Mouse (Mus musculus) spleen, adult 2 months (tissue): ENCODE data around the gene Fxyd1. TPM values are rescaled to one million over a fixed set of nuclear protein-coding genes. Genes with fewer than 3 reads are reported as not detected.

ENCODE experiments used
- DNase-seq, 2 experiments: peaks; one replicate each; pipeline versions ENCODE4 v3.0.0 to v3.0.0-alpha.2; 2012 to 2021; ENCODE audit warnings: low spot score in 2 of 2, low read depth in 1 of 2
- H3K27ac ChIP-seq: fragments of 200-500 bp; 2 replicates; pipeline ENCODE4 v1.5.1; 2012; ENCODE audit warnings: low read length, inconsistent platforms; ENCODE audit not compliant: insufficient read depth
- H3K27me3 ChIP-seq: fragments of 200-500 bp; 2 replicates; pipeline ENCODE4 v1.6.1; 2012; ENCODE audit warnings: mild to moderate bottlenecking, moderate library complexity, low read length, inconsistent platforms; ENCODE audit not compliant: control insufficient read depth, insufficient read depth
- H3K36me3 ChIP-seq: fragments of 200-500 bp; 2 replicates; pipeline ENCODE4 v1.6.1; 2012; ENCODE audit warnings: mild to moderate bottlenecking, low read length, inconsistent platforms; ENCODE audit not compliant: control insufficient read depth, insufficient read depth
- H3K4me1 ChIP-seq: fragments of 200-500 bp; 2 replicates; pipeline ENCODE4 v1.6.1; 2011; ENCODE audit warnings: inconsistent platforms; ENCODE audit not compliant: control insufficient read depth, insufficient read depth, insufficient read length
- H3K4me3 ChIP-seq: fragments of 200-500 bp; 2 replicates; pipeline ENCODE4 v1.5.1; 2011; ENCODE audit warnings: mild to moderate bottlenecking, inconsistent platforms; ENCODE audit not compliant: insufficient read depth, insufficient read length; ENCODE audit errors: extremely low read depth
- CTCF ChIP-seq: fragments of 200-500 bp; IDR thresholded peaks from 2 replicates; pipeline ENCODE4 v1.5.1; 2011; ENCODE audit warnings: mild to moderate bottlenecking, inconsistent platforms; ENCODE audit not compliant: insufficient read depth, insufficient read length, insufficient replicate concordance; ENCODE audit errors: extremely low read depth
- POLR2A ChIP-seq: fragments of 200-500 bp; IDR thresholded peaks from 2 replicates; pipeline ENCODE4 v1.6.1; 2011; ENCODE audit warnings: low read depth, low read length, inconsistent platforms
- WGBS: fragments of 180-500 bp; shearing (Covaris S2); methylation state at CpG from one replicate; pipeline ENCODE4 v1.1.7; 2018; 5-methylcytosine and 5-hydroxymethylcytosine counted together
- polyA plus RNA-seq: library from polyadenylated mRNA; depleted of rRNA; stranded (reverse); fragments of >200 nt; gene quantifications from 2 replicates; pipeline ENCODE4 v1.2.3, GENCODE M21; 2012

Fxyd1 gene
- polyA plus RNA-seq, 1 experiment, result 60.6 TPM

- Histone ChIP-seq H3K36me3 (no peaks in the 10 kb centered on the region), H3K4me1 (no peaks in the 10 kb centered on the region), H3K27me3 (no peaks in the 10 kb centered on the region), H3K27ac (no peak overlapping the region), H3K4me3 (no peak overlapping the region)
- DNase-seq, result peak; percentile 82 to 91
- WGBS, result 51% methylated on average over 20 of the region's 20 CpGs
- no peak for TF ChIP-seq POLR2A
- TF ChIP-seq CTCF, result peak; percentile 97
Observed at GRCm38 (mm10) chr7:31097583-31098248, 40.7 kb upstream of the Fxyd1 start.

GRCm38 (mm10) chr7:31096892-31097564 lies 40.0 kb upstream of the Fxyd1 start:
- WGBS, result 78% methylated on average over 9 of the region's 9 CpGs
- H3K4me3 ChIP-seq, result no peak overlapping the region
- no peaks in the 10 kb centered on the region for H3K27me3 ChIP-seq

GRCm38 (mm10) chr7:31094774-31095501 lies 37.9 kb upstream of the Fxyd1 start:
- Histone ChIP-seq H3K36me3 (no peaks in the 10 kb centered on the region), H3K4me1 (peaks cover 2% of the 10 kb centered on the region; the same call in 1 of the 2 replicates), H3K4me3 (no peak overlapping the region), H3K27ac (no peak overlapping the region), H3K27me3 (no peaks in the 10 kb centered on the region)
- TF ChIP-seq POLR2A (no peak), CTCF (no peak)
- 22% methylated on average over 12 of the region's 12 CpGs for WGBS
- DNase-seq, result peak; percentile 15 to 42

More at GRCm38 (mm10) chr7:31096892-31097564, 40.0 kb upstream of the Fxyd1 start:
- Histone ChIP-seq H3K4me1 (no peaks in the 10 kb centered on the region), H3K36me3 (no peaks in the 10 kb centered on the region), H3K27ac (no peak overlapping the region)
- TF ChIP-seq CTCF, result no peak
- TF ChIP-seq POLR2A, result no peak
- DNase-seq, result no peak

- no peak for TF ChIP-seq POLR2A
- TF ChIP-seq CTCF, result no peak
- no peaks in the 10 kb centered on the region for H3K27me3 ChIP-seq
- 6% methylated on average over 2 of the region's 2 CpGs for WGBS
Observed at GRCm38 (mm10) chr7:31089721-31090120, 32.7 kb upstream of the Fxyd1 start.

GRCm38 (mm10) chr7:31088206-31088605 lies 31.2 kb upstream of the Fxyd1 start:
- H3K4me1 ChIP-seq, result peaks cover 17% of the 10 kb centered on the region
- H3K27ac ChIP-seq, result peak overlapping the region; percentile 86; the same call in 1 of the 2 replicates
- TF ChIP-seq POLR2A, result no peak
- no peak for TF ChIP-seq CTCF
- H3K36me3 ChIP-seq, result no peaks in the 10 kb centered on the region
- no peak overlapping the region for H3K4me3 ChIP-seq
- H3K27me3 ChIP-seq, result no peaks in the 10 kb centered on the region
- no peak for DNase-seq
- WGBS, result 81% methylated on average over 3 of the region's 3 CpGs

More at GRCm38 (mm10) chr7:31089721-31090120, 32.7 kb upstream of the Fxyd1 start:
- peak; percentile 49 to 73 for DNase-seq
- H3K4me3 ChIP-seq, result no peak overlapping the region
- peak overlapping the region; percentile 86 for H3K27ac ChIP-seq
- peaks cover 17% of the 10 kb centered on the region for H3K4me1 ChIP-seq
- no peaks in the 10 kb centered on the region for H3K36me3 ChIP-seq

GRCm38 (mm10) chr7:31087262-31087661 lies 30.3 kb upstream of the Fxyd1 start:
- no peak for DNase-seq
- 18% methylated on average over 2 of the region's 2 CpGs for WGBS
- Histone ChIP-seq H3K36me3 (no peaks in the 10 kb centered on the region), H3K4me1 (peaks cover 17% of the 10 kb centered on the region), H3K27me3 (no peaks in the 10 kb centered on the region), H3K27ac (peak overlapping the region; percentile 44), H3K4me3 (no peak overlapping the region)
- TF ChIP-seq POLR2A, result no peak
- TF ChIP-seq CTCF, result no peak
